In the genomic region with DNA sequence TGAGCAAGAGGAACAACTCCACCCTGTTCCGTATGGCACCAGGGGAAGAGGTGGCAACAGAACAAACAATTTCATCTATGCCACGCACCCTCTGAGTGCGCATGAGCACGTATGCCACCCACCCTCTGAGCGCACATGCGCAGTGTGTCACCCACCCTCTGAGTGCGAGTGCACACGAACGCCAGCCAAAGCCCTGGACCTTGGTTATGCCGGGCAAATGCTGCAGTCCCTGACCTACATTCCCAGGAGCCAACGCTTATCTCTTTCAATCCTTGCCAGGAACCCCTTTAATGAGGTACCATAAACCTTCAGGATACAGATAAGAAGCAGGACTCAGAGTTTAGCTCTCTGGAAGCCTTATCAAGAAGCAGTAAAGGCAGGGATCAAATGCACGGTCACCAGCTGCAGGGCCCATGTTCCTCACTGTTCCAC, we compare ENCODE assay signal across 11 mouse cellular contexts. TPM values are rescaled to one million over a fixed set of nuclear protein-coding genes. Genes with fewer than 3 reads are reported as not detected.
DNase-seq lines count a peak whose midpoint lies in the region; ATAC-seq and TF ChIP-seq lines count a peak whose summit lies in the region.
"Had no signal": no experiment of that assay in that cellular context is flagged by ENCODE, and none has a peak within 500 bp of the region (broad histone marks: within the 10 kb centered on the region; RNA-seq: fewer than 3 reads in every experiment).

No protein-coding gene starts in this region.

- H3K9me3 ChIP-seq in G1E (replicated peaks) = no peaks in the 10 kb centered on the region

- no peaks in the 10 kb centered on the region for H3K36me3 ChIP-seq in G1E (replicated peaks)

- H3K27me3 ChIP-seq in G1E (ENCODE audit: insufficient read depth, low read length) = no peaks in the 10 kb centered on the region

- H3K4me3 ChIP-seq in G1E (ENCODE audit: low read depth, low read length) = peak overlapping the region; percentile 68; the same call in 1 of the 2 replicates

- no peak for TF ChIP-seq CTCF in G1E (IDR thresholded peaks at IDR 0.05; ENCODE audit: low read depth, low read length)

- DNase-seq in G1E (ENCODE audit: low spot score) = peak; percentile 6
- DNase-seq in adrenal gland, adult 2 months = peak; percentile 91
- peak; percentile 7 for DNase-seq in lung, postnatal 10 days
- DNase-seq in neural tube, embryonic 10.5 days (ENCODE audit: extremely low spot score, low spot score) = no peak
- DNase-seq in kidney, postnatal 36 days = no peak
- no peak for DNase-seq in left cerebral cortex, postnatal 14 days (ENCODE audit: low spot score in 2 of 2)
- no peak for DNase-seq in urinary bladder, postnatal 4 days (ENCODE audit: low spot score in 2 of 2)
- DNase-seq: kidney, postnatal 25 days; thymus, postnatal 4 days had no signal

- peak; percentile 83 for ATAC-seq in G1E (ENCODE audit: extremely low read depth, insufficient number of reproducible peaks, low FRiP score, poor library complexity, severe bottlenecking)
- peak; percentile 90 for ATAC-seq in granulocyte monocyte progenitor cell, adult 5-6 weeks (replicated peaks; ENCODE audit: poor library complexity, severe bottlenecking)
- ATAC-seq: forebrain, embryonic 14.5 days had no signal

- peaks cover 40% of the 10 kb centered on the region for H3K4me1 ChIP-seq in G1E (ENCODE audit: insufficient read depth, low read depth, low read length)

- intact Hi-C loops in left cerebral cortex, postnatal 14 days (cut with DNase I) = no loop called here

RNA-seq across cellular contexts. Expression of a gene that starts 50.8 kb away (rescaled TPM):
- total RNA-seq in G1E (2014; fragmentation: Nextera tagmentation) (31.2 and 35.0 TPM in 2 replicates), G1E (2017) (14.5 and 19.0 TPM in 2 replicates)
- 2.7 TPM in 2 replicates for polyA plus RNA-seq in G1E (2012)
- total RNA-seq in adrenal gland, adult 2 months (2021) = 10 to 100 TPM; 11.0 to 12.6 TPM
- 0.84 and 0.95 TPM in 2 replicates for polyA plus RNA-seq in adrenal gland, adult 2 months (2012; rRNA removed)
- 16.8 and 21.5 TPM in 2 replicates for total RNA-seq in granulocyte monocyte progenitor cell, adult 5-6 weeks (2014; fragmentation: Nextera tagmentation)
- total RNA-seq in granulocyte monocyte progenitor cell, adult 5-6 weeks (2017) = 18.6 and 26.6 TPM in 2 replicates
- total RNA-seq in left cerebral cortex, postnatal 14 days (2021) = 1 to 10 TPM; 8.1 to 8.3 TPM

Comparison
In these comparisons a context has a peak if more than half of its experiments do, and no peak if none do; other contexts are left out.
1. DNase-seq: peak in G1E (single experiment), adrenal gland, adult 2 months (single experiment) and lung, postnatal 10 days (single experiment); none in neural tube, embryonic 10.5 days (single experiment), kidney, postnatal 36 days (0 of 2), left cerebral cortex, postnatal 14 days (0 of 2) and urinary bladder, postnatal 4 days (0 of 2).